Mouse (Mus musculus) kidney, postnatal 25 days (tissue): ENCODE results near the gene St14.
"Not testable (repeated sequence)": the region's sequence is repeated elsewhere in the genome, so short reads cannot be mapped to it uniquely, and the experiment has no call there.

Experiments
- DNase-seq, 2 experiments: peaks; one replicate each; pipeline ENCODE4 v3.0.0; 2021; ENCODE audit warnings: mixed read lengths in 2 of 2

Gene St14

GRCm38 (mm10) chr9:31086085-31086753 lies 45.4 kb downstream of the St14 start:
- DNase-seq: peak; percentile 55 to 84

- DNase-seq: no peak
These were observed 46.1 kb downstream of the St14 start for GRCm38 (mm10) chr9:31085556-31085955.

- no peak for DNase-seq
These were observed 48.9 kb downstream of the St14 start for GRCm38 (mm10) chr9:31082771-31083170.

- DNase-seq: peak; percentile 78 to 87
These were observed 49.5 kb downstream of the St14 start for GRCm38 (mm10) chr9:31082054-31082666.

- DNase-seq: no peak
These were observed 50.9 kb downstream of the St14 start for GRCm38 (mm10) chr9:31080726-31081125.

DNA sequence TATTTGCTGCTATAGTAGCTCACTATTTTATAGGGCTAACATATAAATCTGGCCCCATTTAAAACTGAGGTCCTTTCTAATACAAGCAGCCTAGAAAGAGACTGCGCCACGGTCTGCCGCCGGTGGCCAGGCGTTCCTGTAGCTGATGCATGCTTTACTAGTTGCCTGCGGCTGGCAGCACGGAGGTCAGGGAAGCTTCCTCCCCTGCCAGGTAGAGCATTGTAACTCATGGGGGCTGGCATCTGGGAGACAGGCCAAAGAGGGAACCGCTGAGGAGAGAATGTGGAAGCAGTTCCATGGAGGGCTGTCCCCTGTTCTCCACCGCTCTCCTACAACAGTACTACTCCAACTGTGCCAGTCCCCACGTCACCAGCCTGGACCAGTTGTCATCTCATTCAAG lies 56.8 kb downstream of the St14 start:
- no peak for DNase-seq

DNA sequence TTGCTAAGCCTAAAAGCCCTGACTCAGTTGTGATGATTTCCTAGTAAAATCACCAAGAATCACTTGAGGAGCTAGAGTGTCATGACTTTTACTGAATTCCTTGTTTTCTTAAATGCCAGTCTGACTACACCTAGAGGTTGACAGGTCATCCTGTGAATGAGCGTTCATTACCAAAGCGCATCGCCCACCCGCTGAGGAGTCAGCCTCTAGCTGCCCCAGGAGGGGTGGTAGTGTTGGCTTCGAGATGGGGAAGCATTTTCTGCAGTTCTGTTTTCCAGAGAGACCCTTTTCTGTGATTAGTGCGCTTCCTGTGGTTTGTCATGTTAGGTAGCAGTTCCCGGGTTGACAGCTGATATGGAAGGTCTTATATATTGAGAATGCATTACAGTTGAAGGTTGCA lies 57.9 kb downstream of the St14 start:
- no peak for DNase-seq

GRCm38 (mm10) chr9:31072256-31072655 lies 59.4 kb downstream of the St14 start:
- DNase-seq: no peak

- no peak for DNase-seq
These were observed 60.9 kb downstream of the St14 start for GRCm38 (mm10) chr9:31070706-31071105.

DNA sequence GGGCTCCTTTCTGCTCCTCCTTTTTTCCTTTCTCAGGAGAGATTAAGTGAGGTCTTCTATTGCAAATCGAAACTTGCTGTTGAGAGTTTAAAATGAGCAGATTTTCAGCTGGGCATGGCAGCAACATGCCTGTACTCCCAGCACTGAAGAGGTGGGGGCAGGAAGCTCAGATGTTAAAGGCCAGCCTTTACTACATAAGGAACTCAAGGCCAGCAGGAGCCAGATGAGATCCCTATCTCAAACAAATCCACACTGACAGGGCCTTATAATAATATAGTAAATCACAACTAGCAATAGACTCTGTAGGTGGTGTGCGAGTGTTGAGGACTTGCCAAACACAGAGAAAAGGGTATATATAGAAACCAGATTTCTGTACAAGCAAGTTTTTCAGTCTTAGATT lies 72.9 kb downstream of the St14 start:
- DNase-seq: no peak

DNA sequence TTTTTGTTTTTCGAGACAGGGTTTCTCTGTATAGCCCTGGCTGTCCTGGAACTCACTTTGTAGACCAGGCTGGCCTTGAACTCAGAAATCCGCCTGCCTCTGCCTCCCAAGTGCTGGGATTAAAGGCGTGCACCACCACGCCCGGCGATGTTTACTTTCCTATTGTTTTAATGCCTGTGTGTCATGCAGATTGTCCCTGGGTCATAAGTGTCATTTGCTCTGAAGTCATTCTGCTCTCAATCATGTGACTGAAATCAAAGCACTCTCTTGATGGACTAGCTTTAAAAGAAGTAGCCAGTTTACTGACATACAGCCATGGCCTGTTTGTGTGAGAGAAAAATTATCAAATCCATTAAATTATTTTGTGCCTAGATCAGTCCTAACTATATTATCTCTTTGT lies 80.1 kb downstream of the St14 start:
- DNase-seq: not testable (repeated sequence)

DNA sequence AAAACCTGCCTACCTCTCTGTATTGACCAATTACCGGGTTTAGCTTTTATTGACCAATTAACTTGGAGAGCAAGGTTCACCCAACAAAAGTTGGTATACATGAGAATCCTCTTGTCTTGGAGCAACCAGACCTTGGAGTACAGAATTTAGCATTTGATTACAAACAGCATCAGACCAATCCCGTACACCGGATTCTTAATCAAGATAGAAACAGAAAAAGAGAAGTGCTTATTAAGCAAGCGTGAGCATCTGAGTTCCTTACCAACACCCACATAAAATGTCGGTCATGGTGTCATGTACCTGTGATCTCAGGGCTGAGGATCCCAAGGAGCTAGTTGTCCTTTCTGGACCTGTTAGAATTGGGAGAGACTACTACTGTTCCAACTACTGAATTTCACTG lies 81.4 kb downstream of the St14 start:
- DNase-seq: no peak
